Mouse (Mus musculus) hindbrain, postnatal 0 days (tissue): ENCODE results near the gene Kng1. TPM values are rescaled to one million over a fixed set of nuclear protein-coding genes. Genes with fewer than 3 reads are reported as not detected.
A peak's percentile ranks its signal among the peaks of the same experiment; 100 is the strongest.

ENCODE experiments used
- ATAC-seq: fragments of 200-750 bp; cut with Nextera tagmentation; 2 replicates; pipeline ENCODE4 v1.8.0; 2017; ENCODE audit warnings: mild to moderate bottlenecking, moderate TSS enrichment, moderate library complexity
- DNase-seq: peaks from one replicate; pipeline ENCODE4 v3.0.0-alpha.2; 2015; ENCODE audit warnings: low spot score
- H3K27ac ChIP-seq: fragments of 300-500 bp; sonication (generic); 2 replicates; pipeline ENCODE4 v1.5.1; 2014; ENCODE audit warnings: mild to moderate bottlenecking
- H3K27me3 ChIP-seq: fragments of 300-500 bp; sonication (generic); 2 replicates; pipeline ENCODE4 v1.6.1; 2014; ENCODE audit warnings: low read length, mixed read lengths; ENCODE audit not compliant: insufficient read depth
- H3K36me3 ChIP-seq: fragments of 300-500 bp; sonication (generic); 2 replicates; pipeline ENCODE4 v1.6.1; 2014; ENCODE audit warnings: low read length, mixed read lengths; ENCODE audit not compliant: insufficient read depth
- H3K4me1 ChIP-seq: fragments of 300-500 bp; sonication (generic); 2 replicates; pipeline ENCODE4 v1.6.1; 2014; ENCODE audit warnings: antibody characterized with exemption, low read length, mixed read lengths; ENCODE audit not compliant: insufficient read depth
- H3K4me2 ChIP-seq: fragments of 300-500 bp; sonication (generic); 2 replicates; pipeline ENCODE4 v1.6.1; 2014; ENCODE audit warnings: low read depth, mild to moderate bottlenecking, low read length, moderate library complexity, mixed read lengths
- H3K4me3 ChIP-seq: fragments of 300-500 bp; sonication (generic); 2 replicates; pipeline ENCODE4 v1.5.1; 2014; ENCODE audit warnings: low read length
- H3K9ac ChIP-seq: fragments of 300-500 bp; sonication (generic); replicated peaks from 2 replicates; pipeline ENCODE4 v1.6.1; 2014; ENCODE audit warnings: mild to moderate bottlenecking, low read length, moderate library complexity, mixed read lengths
- H3K9me3 ChIP-seq: fragments of 300-500 bp; sonication (generic); 2 replicates; pipeline ENCODE4 v1.6.1; 2016; ENCODE audit warnings: low read length, mixed read lengths
- CTCF ChIP-seq: IDR thresholded peaks from 2 replicates; pipeline ENCODE4 v1.5.1; 2016; ENCODE audit warnings: antibody characterized with exemption, control low read depth, low read depth
- WGBS: fragments of 180-500 bp; shearing (Covaris S2); extraction: QIAGEN DNeasy Blood & Tissue Kit; methylation state at CpG from one replicate; pipeline ENCODE4 v1.1.7; 2014; 5-methylcytosine and 5-hydroxymethylcytosine counted together
- polyA plus RNA-seq: library from polyadenylated mRNA; unstranded; fragments of >200 nt; fragmentation: Nextera tagmentation; extraction: Ambion mirVana; gene quantifications from 2 replicates; pipeline ENCODE4 v1.2.1, GENCODE M21; 2015
- total RNA-seq: library from RNA; depleted of rRNA; stranded (reverse); fragments of >200 nt; gene quantifications from 2 replicates; pipeline ENCODE4 v1.2.3, GENCODE M21; 2014

The Kng1 gene
- total and polyA plus RNA-seq, 2 experiments from 2014 or later = 0.16 TPM; not detected in 1

DNA sequence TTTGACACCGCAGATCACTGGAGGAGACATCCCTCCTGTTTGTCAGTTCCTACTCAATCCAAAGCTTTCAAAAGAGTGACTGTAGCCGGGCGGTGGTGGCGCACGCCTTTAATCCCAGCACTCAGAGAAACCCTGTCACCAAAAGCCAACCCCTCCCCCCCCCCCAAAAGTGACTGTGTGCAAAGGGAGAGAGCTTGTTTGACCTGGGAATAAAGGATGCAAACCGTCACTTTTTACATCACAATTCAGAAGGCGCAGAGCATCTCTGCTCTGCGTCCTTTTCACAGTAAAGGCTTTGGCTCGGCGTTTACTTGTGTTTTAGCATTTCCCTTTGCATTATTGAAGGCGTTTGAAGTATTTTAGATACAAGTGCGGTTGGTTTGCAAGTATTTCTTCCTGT lies 42.0 kb downstream of the Kng1 start:
- no peak for TF ChIP-seq CTCF
- Histone ChIP-seq H3K4me1 (peaks cover 6% of the 10 kb centered on the region), H3K4me3 (peak overlapping the region; percentile 23), H3K9me3 (no peaks in the 10 kb centered on the region), H3K9ac (peak overlapping the region; percentile 44), H3K4me2 (peak overlapping the region; percentile 60), H3K27ac (no peak overlapping the region), H3K27me3 (no peaks in the 10 kb centered on the region), H3K36me3 (no peaks in the 10 kb centered on the region)
- no peak for DNase-seq
- no peak for ATAC-seq
- WGBS = 4% methylated on average over 12 of the region's 12 CpGs

- peak overlapping the region; percentile 23 for H3K4me3 ChIP-seq
- no peak overlapping the region for H3K27ac ChIP-seq
- TF ChIP-seq CTCF = no peak
- peak; percentile 28; the same call in 1 of the 2 replicates for ATAC-seq
- H3K4me2 ChIP-seq = peak overlapping the region; percentile 60
- peak overlapping the region; percentile 44 for H3K9ac ChIP-seq
- DNase-seq = peak; percentile 27
- no peaks in the 10 kb centered on the region for H3K36me3 ChIP-seq
- H3K4me1 ChIP-seq = peaks cover 6% of the 10 kb centered on the region
- H3K9me3 ChIP-seq = no peaks in the 10 kb centered on the region
- H3K27me3 ChIP-seq = no peaks in the 10 kb centered on the region
- 4% methylated on average over 9 of the region's 9 CpGs for WGBS
Measured at GRCm38 (mm10) chr16:23100099-23100575, 42.5 kb downstream of the Kng1 start.

- Histone ChIP-seq H3K9me3 (no peaks in the 10 kb centered on the region), H3K9ac (no peak overlapping the region), H3K4me1 (peaks cover 6% of the 10 kb centered on the region), H3K4me3 (no peak overlapping the region), H3K4me2 (peak overlapping the region; percentile 60), H3K36me3 (no peaks in the 10 kb centered on the region), H3K27ac (no peak overlapping the region), H3K27me3 (no peaks in the 10 kb centered on the region)
- WGBS = 15% methylated on average over 10 of the region's 10 CpGs
- TF ChIP-seq CTCF = no peak
- no peak for ATAC-seq
- DNase-seq = no peak
Measured at GRCm38 (mm10) chr16:23100613-23101012, 42.9 kb downstream of the Kng1 start.

- Histone ChIP-seq H3K4me1 (peaks cover 6% of the 10 kb centered on the region), H3K9ac (0 out of 2 replicates have a peak overlapping the region, but pooled peaks have one; percentile 24), H3K27ac (no peak overlapping the region), H3K4me2 (peak overlapping the region; percentile 44), H3K4me3 (peak overlapping the region; percentile 13; the same call in 1 of the 2 replicates), H3K9me3 (no peaks in the 10 kb centered on the region), H3K27me3 (no peaks in the 10 kb centered on the region), H3K36me3 (no peaks in the 10 kb centered on the region)
- ATAC-seq = no peak
- WGBS = 17% methylated on average over 15 of the region's 15 CpGs
- no peak for DNase-seq
- TF ChIP-seq CTCF = no peak
Measured at GRCm38 (mm10) chr16:23102340-23103037, 44.8 kb downstream of the Kng1 start.

- H3K9ac ChIP-seq = 0 out of 2 replicates have a peak overlapping the region, but pooled peaks have one; percentile 24
Measured at GRCm38 (mm10) chr16:23103038-23103745, 45.5 kb downstream of the Kng1 start.

DNA sequence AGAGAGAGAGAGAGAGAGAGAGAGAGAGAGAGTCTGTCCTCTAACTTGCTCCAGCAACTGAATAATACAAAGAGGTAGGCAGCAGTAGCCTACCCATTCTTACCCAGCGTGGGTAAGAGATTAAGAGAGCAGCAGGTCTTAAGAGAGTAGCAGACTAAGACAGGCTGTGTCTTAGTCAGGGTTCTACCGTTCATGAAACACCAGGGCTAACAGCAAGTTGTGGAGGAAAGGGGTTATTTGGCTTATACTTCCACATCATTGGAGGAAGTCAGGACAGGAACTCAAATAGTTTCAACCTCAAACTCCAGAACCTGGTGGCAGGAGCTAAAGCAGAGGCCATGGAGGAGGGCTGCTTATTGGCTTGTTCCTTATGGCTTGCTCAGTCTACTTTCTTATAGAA lies 46.2 kb downstream of the Kng1 start:
- no peak overlapping the region for H3K9ac ChIP-seq
- no peaks in the 10 kb centered on the region for H3K36me3 ChIP-seq
- H3K27me3 ChIP-seq = no peaks in the 10 kb centered on the region
- no peak overlapping the region for H3K4me3 ChIP-seq
- no peaks in the 10 kb centered on the region for H3K9me3 ChIP-seq
- no peak overlapping the region for H3K4me2 ChIP-seq
- H3K27ac ChIP-seq = no peak overlapping the region
- TF ChIP-seq CTCF = no peak
- DNase-seq (no peak), ATAC-seq (no peak)
- peaks cover 6% of the 10 kb centered on the region for H3K4me1 ChIP-seq
- 68% methylated on average over 2 of the region's 2 CpGs for WGBS

More at GRCm38 (mm10) chr16:23103038-23103745, 45.5 kb downstream of the Kng1 start:
- ATAC-seq (no peak), DNase-seq (no peak)
- WGBS = 41% methylated on average over 17 of the region's 17 CpGs
- Histone ChIP-seq H3K4me3 (peak overlapping the region; percentile 13; the same call in 1 of the 2 replicates), H3K27ac (no peak overlapping the region), H3K4me2 (peak overlapping the region; percentile 44), H3K9me3 (no peaks in the 10 kb centered on the region), H3K36me3 (no peaks in the 10 kb centered on the region), H3K4me1 (peaks cover 6% of the 10 kb centered on the region), H3K27me3 (no peaks in the 10 kb centered on the region)
- no peak for TF ChIP-seq CTCF
